Mouse (Mus musculus) olfactory bulb, adult 2 months (tissue): ENCODE measurements at regions not wholly inside any gene's neighbourhood (a gene's known extent, or its start where the extent isn't known, plus 50 kb on each side); places are given as distances from the start of the nearest gene placed in this dataset.

ENCODE experiments used
- CTCF ChIP-seq: fragments of 200-500 bp; IDR thresholded peaks from 2 replicates; pipeline ENCODE4 v1.5.1; 2012; ENCODE audit warnings: low read depth, mild to moderate bottlenecking, low read length, moderate library complexity; ENCODE audit not compliant: insufficient read depth
- POLR2A ChIP-seq: fragments of 200-500 bp; IDR thresholded peaks from 2 replicates; pipeline ENCODE4 v1.6.1; 2012; ENCODE audit warnings: mild to moderate bottlenecking, low read depth, low read length, moderate library complexity; ENCODE audit not compliant: insufficient read depth

DNA sequence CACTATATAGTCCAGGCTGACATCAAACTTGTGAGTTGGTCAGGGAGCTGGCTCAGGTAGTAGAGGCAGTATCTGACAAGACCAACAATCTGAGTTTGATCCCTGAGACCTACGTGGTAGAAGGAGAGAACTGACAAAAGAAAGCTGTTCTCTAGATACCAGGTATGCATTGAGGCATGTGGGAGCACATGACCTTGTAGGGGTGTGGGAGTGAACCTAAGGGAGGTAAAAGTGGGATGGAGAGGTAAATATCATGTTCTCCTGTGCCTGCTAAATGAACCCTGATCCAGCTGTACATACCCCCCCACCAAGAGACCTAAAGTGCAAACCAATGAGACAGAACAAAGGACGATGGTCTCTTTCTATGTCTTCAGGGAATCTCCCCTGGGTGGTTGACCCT is 308.3 kb downstream of the 1190002N15Rik start:
- no peak for TF ChIP-seq CTCF
- TF ChIP-seq POLR2A = no peak
